Mouse (Mus musculus) left cerebral cortex, adult 18-20 months (tissue): ENCODE results near the gene Apbb1. TPM values are rescaled to one million over a fixed set of nuclear protein-coding genes. Genes with fewer than 3 reads are reported as not detected.

Experiments used
- DNase-seq, 2 experiments: peaks; one replicate each; pipeline ENCODE4 v3.0.0; 2021 to 2022; ENCODE audit warnings: low spot score in 2 of 2, mixed read lengths in 1 of 2
- total RNA-seq, 2 experiments: library from RNA; stranded (reverse); gene quantifications; 2 replicates each; pipeline ENCODE4 v1.2.3; 2021

Gene Apbb1
- total RNA-seq, 2 experiments from 2014 or later, result 469 to 485 TPM

GRCm38 (mm10) chr7:105527306-105527937 lies 54.0 kb downstream of the Apbb1 start:
- DNase-seq, result peak; percentile 42 to 56

DNA sequence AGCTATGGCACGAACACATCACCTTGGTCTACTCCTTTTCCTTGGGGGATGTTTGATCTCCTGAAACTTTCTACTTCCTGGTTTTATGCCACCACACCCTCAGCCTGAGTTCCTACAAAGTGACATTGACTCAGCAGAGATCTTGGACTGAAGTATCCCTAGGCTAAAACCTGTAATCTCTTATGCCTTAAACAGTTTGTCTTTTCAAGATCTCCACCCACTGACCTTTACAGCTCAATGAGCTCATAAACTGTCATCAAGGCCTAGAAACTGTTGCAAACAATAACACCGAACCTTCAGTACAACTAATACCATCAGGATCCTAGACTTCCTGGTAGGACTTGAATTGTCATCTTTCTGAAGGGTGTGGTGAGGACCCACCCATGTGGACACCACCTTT lies 57.2 kb downstream of the Apbb1 start:
- DNase-seq, result no peak

DNA sequence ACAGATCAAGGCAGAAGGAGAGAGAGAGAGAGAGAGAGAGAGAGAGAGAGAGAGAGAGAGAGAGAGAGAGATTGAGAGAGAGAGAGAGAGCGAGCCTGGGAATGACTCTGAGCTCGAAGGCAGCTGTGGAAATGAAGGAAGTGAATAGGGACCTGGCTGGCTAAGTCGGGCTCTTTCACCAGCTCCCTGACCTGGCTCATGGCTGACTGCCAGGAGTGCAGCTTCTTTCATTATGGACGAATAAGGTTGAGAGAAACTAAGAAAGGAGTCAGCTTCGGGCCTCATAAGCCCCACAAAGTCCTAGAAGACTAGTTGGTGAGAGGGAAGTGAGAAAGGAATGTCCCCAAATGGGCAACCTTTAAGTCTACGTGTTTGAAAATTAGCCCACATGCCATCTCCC lies 61.3 kb downstream of the Apbb1 start:
- no peak for DNase-seq

DNA sequence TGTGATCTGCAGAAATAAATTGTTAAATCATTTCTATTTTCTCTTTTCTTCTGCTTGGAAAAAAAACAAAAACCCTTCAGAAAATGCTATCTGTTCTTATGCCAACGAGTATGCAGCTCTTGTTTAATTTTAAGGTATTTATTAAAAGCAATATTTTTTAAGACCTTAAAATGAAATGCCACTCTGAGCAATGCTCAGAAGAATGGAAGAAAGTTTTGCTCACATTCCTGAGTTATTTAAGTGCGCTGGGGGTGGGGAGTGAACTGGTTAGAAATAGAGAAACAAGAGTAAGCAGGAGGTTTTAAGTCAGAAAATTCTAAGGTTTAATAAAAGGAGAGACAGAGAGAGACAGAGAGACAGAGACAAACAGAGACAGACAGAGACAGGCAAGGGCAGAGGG lies 61.7 kb downstream of the Apbb1 start:
- peak in 1 of 2 experiments; percentile 36 for DNase-seq

- DNase-seq, result peak; percentile 81 to 89
Measured at GRCm38 (mm10) chr7:105519336-105519735, 62.1 kb downstream of the Apbb1 start.

DNA sequence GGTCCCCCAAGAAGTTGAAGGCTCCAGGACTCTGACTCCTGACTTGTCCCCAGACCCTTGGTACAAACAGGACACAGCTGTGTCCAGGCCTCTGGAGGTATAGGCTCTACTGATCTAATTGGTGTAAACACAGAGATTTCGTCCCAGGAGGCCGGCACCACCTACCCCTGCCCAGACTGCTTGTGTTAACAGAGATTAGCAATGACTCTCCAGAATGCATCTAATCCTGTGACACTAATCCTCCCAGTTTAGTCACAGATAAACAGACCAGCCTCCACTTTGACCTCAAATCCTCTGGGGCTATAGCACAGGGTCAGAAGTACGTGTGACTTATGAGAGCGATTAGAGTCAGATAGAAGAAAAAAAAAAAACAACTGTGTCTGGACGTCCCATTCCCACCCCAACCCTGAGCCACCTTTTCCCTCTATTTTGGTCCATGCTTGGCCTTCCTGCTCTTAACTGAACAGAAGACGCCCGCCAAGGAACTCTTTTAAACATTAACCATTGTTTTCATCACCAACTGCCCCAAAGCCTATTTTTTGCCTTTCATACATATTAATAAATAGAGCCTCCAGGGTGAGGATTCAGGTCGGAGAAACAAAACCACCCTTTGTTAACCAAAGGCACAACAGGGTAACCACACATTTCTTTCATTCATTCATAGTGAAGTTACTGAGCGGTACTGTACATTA lies 64.6 kb downstream of the Apbb1 start:
- DNase-seq, result no peak

DNA sequence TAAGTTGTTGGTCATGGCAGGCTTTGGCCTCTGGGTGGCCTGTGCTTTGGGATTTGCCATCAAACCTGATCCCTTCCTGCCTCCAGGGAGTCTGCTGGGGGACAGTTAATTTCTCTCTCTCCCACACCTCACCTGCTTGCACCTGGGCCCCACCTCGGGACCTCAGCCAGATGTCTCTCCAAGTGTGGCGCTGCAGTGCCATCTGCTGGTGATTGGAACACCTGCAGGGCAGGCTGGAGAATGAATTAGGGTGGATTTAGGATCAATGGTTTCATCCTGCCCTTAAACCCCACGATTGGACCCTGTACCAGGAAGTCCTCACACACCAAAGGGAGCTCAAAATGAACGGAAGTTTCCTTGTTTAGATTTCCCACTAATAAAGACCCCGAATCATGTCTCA lies 66.3 kb downstream of the Apbb1 start:
- peak; percentile 61 to 79 for DNase-seq

DNA sequence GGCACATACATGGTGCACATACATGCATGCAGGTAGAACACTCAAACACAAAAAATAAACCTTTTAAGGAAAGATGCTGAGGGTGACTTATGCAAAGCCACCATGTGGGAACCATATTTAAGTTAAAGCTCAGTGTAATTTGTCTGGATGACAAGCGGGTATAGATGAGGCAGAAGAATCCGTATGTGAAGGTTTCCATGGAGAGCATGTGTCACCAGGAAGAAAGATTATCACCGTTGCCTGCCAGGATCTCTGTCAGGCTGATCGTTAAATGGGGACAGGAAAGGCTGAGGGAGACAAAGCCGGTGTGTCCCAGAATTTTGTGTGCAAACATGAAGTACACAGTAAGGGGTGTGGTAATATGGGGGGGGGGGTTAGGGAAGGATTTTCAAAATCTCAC lies 66.9 kb downstream of the Apbb1 start:
- no peak for DNase-seq

DNA sequence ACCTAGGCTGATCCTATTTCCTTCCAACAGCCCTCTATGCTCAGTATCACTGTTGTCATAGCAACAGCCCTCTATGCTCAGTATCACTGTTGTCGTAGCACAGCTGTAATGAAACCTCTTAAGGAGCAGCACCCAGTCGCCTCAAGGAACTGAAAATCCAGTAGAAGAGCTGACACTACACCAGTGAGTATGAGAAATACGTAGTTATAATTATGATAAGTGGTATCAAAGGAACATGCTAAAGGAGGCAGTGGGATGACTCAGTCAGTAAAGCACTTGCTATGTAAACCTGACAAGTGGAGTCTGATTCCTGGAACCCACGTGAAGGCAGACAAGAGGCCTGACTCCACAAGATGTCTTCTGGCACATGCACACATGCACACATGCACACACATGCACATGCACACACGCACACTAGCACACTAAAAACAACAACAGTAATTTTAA lies 67.6 kb downstream of the Apbb1 start:
- no peak for DNase-seq

DNA sequence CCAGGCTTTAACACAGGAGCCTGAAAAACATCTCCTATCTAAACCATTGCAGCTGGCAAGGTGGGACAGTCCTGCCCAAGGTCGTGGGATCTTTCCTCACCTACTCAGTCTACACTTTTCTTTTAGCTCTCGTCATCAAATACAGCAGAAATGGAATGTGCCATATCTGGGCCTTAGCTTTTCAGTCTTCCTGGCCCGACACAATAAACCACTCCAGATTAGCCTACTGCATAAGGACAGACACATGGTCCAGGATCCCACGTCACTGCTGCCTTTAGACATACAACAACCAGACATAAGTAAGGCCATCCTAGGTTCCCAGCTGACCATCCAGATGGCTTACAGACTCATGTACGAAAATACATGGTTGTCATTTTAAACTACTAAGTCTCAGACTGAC lies 71.3 kb downstream of the Apbb1 start:
- DNase-seq, result peak; percentile 40 to 47

Other genes starting within 250 kb of the Apbb1 start
- 1 to 10 TPM in 1 of 2 experiments, under 1 TPM in 1; 0.98 to 1.3 TPM for gene Olfr690, start 247.5 kb downstream of the Apbb1 start, total RNA-seq
- under 1 TPM; 0.56 to 0.98 TPM for gene Olfr691, start 239.4 kb downstream of the Apbb1 start, total RNA-seq
- gene Olfr692, start 213.4 kb downstream of the Apbb1 start, total RNA-seq, result not detected
- gene Gm5901, start 206.6 kb downstream of the Apbb1 start, total RNA-seq, result not detected
- 10 to 100 TPM; 70.5 to 72.2 TPM for gene Fam160a2, start 181.6 kb downstream of the Apbb1 start, total RNA-seq
- 1 to 10 TPM; 1.1 to 1.2 TPM for gene Cnga4, start 177.1 kb downstream of the Apbb1 start, total RNA-seq
- 10 to 100 TPM; 68.3 to 74.4 TPM for gene Cckbr, start 155.9 kb downstream of the Apbb1 start, total RNA-seq
- 10 to 100 TPM; 17.9 to 19.8 TPM for gene Cavin3, start 99.4 kb downstream of the Apbb1 start, total RNA-seq
- gene Smpd1, start 27.3 kb downstream of the Apbb1 start, total RNA-seq, result 100 to 1,000 TPM in 1 of 2 experiments, 10 to 100 TPM in 1; 99.9 to 111 TPM
- under 1 TPM; 0.40 to 0.82 TPM for gene Hpx, start 18.5 kb upstream of the Apbb1 start, total RNA-seq
- gene Trim3, start 51.9 kb upstream of the Apbb1 start, total RNA-seq, result 100 to 1,000 TPM; 150 to 157 TPM
- 10 to 100 TPM; 67.4 to 67.5 TPM for gene Timm10b, start 58.4 kb upstream of the Apbb1 start, total RNA-seq
- gene Arfip2, start 58.8 kb upstream of the Apbb1 start, total RNA-seq, result 10 to 100 TPM; 93.3 to 94.4 TPM
- 10 to 100 TPM in 1 of 2 experiments, 1 to 10 TPM in 1; 8.6 to 11.5 TPM for gene Gm45799, start 58.9 kb upstream of the Apbb1 start, total RNA-seq
- gene Dnhd1, start 69.2 kb upstream of the Apbb1 start, total RNA-seq, result 1 to 10 TPM; 5.2 to 6.1 TPM
- gene Ilk, start 154.9 kb upstream of the Apbb1 start, total RNA-seq, result 10 to 100 TPM; 68.9 to 74.6 TPM
- gene Rrp8, start 155.7 kb upstream of the Apbb1 start, total RNA-seq, result 10 to 100 TPM in 1 of 2 experiments, 1 to 10 TPM in 1; 9.3 to 12.9 TPM
- gene Taf10, start 162.7 kb upstream of the Apbb1 start, total RNA-seq, result 100 to 1,000 TPM; 107 to 110 TPM
- 10 to 100 TPM; 57.5 to 62.7 TPM for gene Tpp1, start 170.6 kb upstream of the Apbb1 start, total RNA-seq
- gene Dchs1, start 206.0 kb upstream of the Apbb1 start, total RNA-seq, result 1 to 10 TPM; 6.7 to 7.8 TPM
- gene Mrpl17, start 229.4 kb upstream of the Apbb1 start, total RNA-seq, result 100 to 1,000 TPM in 1 of 2 experiments, 10 to 100 TPM in 1; 97.3 to 101 TPM